Mouse (Mus musculus): ENCODE results near the gene Rpl3. TPM values are rescaled to one million over a fixed set of nuclear protein-coding genes. Genes with fewer than 3 reads are reported as not detected.

Rpl3 gene
- polyA plus RNA-seq, 1 experiment from 2014 or later, result 1,133 TPM

Small RNAs within 50 kb of the gene (microRNA-seq; reads per million reads assigned to microRNA genes)
- 46.9 reads per million, percentile 39 among the genes with 10 or more reads in this experiment for gene Snord43

Other genes starting within 250 kb of the Rpl3 start
- 12.9 and 16.2 TPM in 2 replicates for gene Apobec3, start 200.2 kb downstream of the Rpl3 start, polyA plus RNA-seq (2015; fragmentation: Nextera tagmentation; extraction: Ambion mirVana)
- 3.7 and 4.8 TPM in 2 replicates for gene Cbx7, start 120.7 kb downstream of the Rpl3 start, polyA plus RNA-seq (2015; fragmentation: Nextera tagmentation; extraction: Ambion mirVana)
- 7.0 and 8.3 TPM in 2 replicates for gene Pdgfb, start 76.9 kb downstream of the Rpl3 start, polyA plus RNA-seq (2015; fragmentation: Nextera tagmentation; extraction: Ambion mirVana)
- 15.2 and 16.0 TPM in 2 replicates for gene Syngr1, start 534 bp downstream of the Rpl3 start, polyA plus RNA-seq (2015; fragmentation: Nextera tagmentation; extraction: Ambion mirVana)
- gene Tab1, start 41.3 kb upstream of the Rpl3 start, polyA plus RNA-seq (2015; fragmentation: Nextera tagmentation; extraction: Ambion mirVana), result 28.2 and 29.6 TPM in 2 replicates
- 14.8 and 19.7 TPM in 2 replicates for gene Mgat3, start 81.9 kb upstream of the Rpl3 start, polyA plus RNA-seq (2015; fragmentation: Nextera tagmentation; extraction: Ambion mirVana)
- gene Mief1, start 142.2 kb upstream of the Rpl3 start, polyA plus RNA-seq (2015; fragmentation: Nextera tagmentation; extraction: Ambion mirVana), result 26.0 and 29.1 TPM in 2 replicates
- gene AC140267.1, start 144.0 kb upstream of the Rpl3 start, polyA plus RNA-seq (2015; fragmentation: Nextera tagmentation; extraction: Ambion mirVana), result 4.1 TPM in 1 of 2 replicates, not detected in the other
- gene Atf4, start 163.3 kb upstream of the Rpl3 start, polyA plus RNA-seq (2015; fragmentation: Nextera tagmentation; extraction: Ambion mirVana), result 141 and 160 TPM in 2 replicates
- 43.0 and 47.8 TPM in 2 replicates for gene Rps19bp1, start 172.4 kb upstream of the Rpl3 start, polyA plus RNA-seq (2015; fragmentation: Nextera tagmentation; extraction: Ambion mirVana)
- 0.05 TPM in 1 of 2 replicates, not detected in the other for gene Cacna1i, start 195.4 kb upstream of the Rpl3 start, polyA plus RNA-seq (2015; fragmentation: Nextera tagmentation; extraction: Ambion mirVana)